Mouse (Mus musculus) CD4-positive naive resting alpha-beta T cell, adult 76 days (primary cell): ENCODE measurements around the gene Nudcd2. TPM values are rescaled to one million over a fixed set of nuclear protein-coding genes. Genes with fewer than 3 reads are reported as not detected.

Source experiments
- total RNA-seq: library from RNA; stranded (reverse); gene quantifications from one replicate; pipeline ENCODE4 v1.2.4, GENCODE M21; 2023

The Nudcd2 gene
- 18.4 TPM for total RNA-seq

DNA sequence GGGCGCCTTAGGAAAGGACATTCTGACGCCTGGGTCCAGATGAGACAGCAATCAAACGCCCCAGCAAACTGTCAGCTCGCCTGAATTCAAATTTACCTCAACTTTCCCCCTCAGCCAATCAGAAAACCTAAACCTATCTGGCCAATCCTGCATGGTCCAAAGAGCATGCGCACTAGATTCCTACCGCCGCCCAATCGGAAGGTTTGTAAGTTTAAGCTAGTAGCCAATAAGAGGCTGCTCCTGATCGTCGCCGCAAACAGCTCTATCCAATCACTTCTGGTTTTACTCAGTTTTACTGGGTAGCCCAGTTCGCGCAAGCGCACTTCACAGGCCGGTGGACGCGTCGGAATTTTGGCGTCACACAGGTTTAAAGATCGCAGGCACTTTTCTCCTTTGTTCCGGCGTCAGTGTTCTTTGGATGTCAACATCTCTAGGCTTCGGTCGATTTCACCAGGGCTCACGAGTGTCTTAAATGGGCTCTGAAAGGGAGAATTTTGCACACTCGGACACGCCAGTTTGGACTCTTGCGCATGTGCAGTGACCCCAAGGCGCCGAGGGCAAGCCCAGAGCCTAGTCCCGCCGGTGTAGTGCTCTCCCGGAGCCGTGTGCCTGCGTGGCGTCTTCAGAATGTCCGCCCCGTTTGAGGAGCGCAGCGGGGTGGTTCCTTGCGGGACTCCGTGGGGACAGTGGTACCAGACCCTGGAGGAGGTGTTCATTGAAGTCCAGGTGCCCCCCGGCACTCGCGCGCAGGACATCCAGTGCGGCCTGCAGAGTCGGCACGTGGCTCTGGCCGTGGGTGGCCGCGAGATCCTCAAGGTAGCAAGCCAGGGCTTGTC, at the start of gene Nudcd2, which contains the start of gene Hmmr:
Nudcd2 (plus strand) TSS at position 329 of the 836 bp plus-strand sequence.
Hmmr (minus strand) TSS at position 84 of the 836 bp plus-strand sequence.

DNA sequence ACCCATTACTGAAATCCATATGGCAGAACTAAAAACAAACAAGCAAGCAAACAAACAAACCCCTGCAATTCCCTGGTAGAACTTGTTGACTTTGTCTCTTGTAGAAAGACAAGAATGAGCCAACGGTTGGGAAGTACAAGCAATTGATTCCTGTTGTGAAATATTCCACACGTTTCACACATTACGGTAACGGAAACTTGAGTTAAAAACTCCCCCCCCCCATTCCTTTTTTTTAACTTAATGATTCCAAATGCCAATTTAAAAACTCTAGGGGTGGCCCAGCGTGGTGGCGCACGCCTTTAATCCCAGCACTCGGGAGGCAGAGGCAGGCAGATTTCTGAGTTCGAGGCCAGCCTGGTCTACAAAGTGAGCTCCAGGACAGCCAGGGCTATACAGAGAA, 38.4 kb upstream of the Nudcd2 start, which contains the start of gene Mat2b:
Mat2b (minus strand) TSS at position 101 of the 400 bp plus-strand sequence.

DNA sequence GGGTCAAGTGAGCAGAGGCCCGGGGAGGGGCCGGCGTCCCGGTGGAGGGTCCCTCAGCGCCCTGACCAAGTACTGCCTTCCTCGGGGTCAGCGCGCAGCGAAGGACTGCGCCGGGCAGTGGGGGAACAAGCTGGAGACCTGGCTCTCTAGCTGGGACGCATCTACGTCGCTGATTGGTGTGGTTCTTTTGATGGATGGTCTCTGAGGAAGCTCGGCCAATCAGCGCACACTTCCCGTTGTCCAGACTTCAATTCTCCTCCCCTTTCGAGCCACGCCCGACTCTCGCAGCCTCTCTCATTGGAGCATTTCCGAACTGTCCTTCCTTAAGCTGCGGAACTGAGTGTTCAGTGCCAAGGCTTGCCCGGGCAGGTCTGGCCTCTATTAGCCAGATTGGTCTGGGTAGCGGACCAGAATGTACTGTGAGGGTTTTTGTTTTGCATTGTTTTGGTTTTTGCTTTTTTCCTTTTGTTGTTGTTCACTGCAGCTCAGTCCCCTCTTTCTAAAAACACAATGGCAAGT, 21.7 kb downstream of the Nudcd2 start, which contains the start of gene Ccng1:
Ccng1 (minus strand) TSS at position 203 of the 519 bp plus-strand sequence.

Other genes starting within 250 kb of the Nudcd2 start
- 144 TPM for gene Mat2b, start 38.5 kb upstream of the Nudcd2 start, total RNA-seq
- gene Hmmr, start 245 bp upstream of the Nudcd2 start, total RNA-seq, result 0.64 TPM
- 32.0 TPM for gene Ccng1, start 21.6 kb downstream of the Nudcd2 start, total RNA-seq